Mouse (Mus musculus) retina, embryonic 14.5 days (tissue): ENCODE measurements around the gene Snrk.
A peak's percentile ranks its signal among the peaks of the same experiment; 100 is the strongest.

Source experiments
- DNase-seq: peaks from one replicate; pipeline ENCODE4 v3.0.0-alpha.2; 2015; ENCODE audit warnings: low spot score

Gene Snrk

GRCm38 (mm10) chr9:122185061-122185460, 68.0 kb downstream of the Snrk start:
- DNase-seq: peak; percentile 82

GRCm38 (mm10) chr9:122185953-122186352, 68.9 kb downstream of the Snrk start:
- DNase-seq: no peak

- no peak for DNase-seq
Observed at GRCm38 (mm10) chr9:122186643-122187226, 69.7 kb downstream of the Snrk start.

GRCm38 (mm10) chr9:122187451-122187921, 70.4 kb downstream of the Snrk start:
- DNase-seq: no peak

- DNase-seq: no peak
Observed at GRCm38 (mm10) chr9:122188724-122189123, 71.7 kb downstream of the Snrk start.

GRCm38 (mm10) chr9:122193361-122193760, 76.3 kb downstream of the Snrk start:
- DNase-seq: no peak

GRCm38 (mm10) chr9:122193823-122194222, 76.8 kb downstream of the Snrk start:
- no peak for DNase-seq

GRCm38 (mm10) chr9:122195042-122195682, 78.1 kb downstream of the Snrk start:
- no peak for DNase-seq

GRCm38 (mm10) chr9:122197021-122197420, 80.0 kb downstream of the Snrk start:
- no peak for DNase-seq

- no peak for DNase-seq
Observed at GRCm38 (mm10) chr9:122198621-122199020, 81.6 kb downstream of the Snrk start.

GRCm38 (mm10) chr9:122199253-122199652, 82.2 kb downstream of the Snrk start:
- DNase-seq: peak; percentile 31

GRCm38 (mm10) chr9:122204508-122204907, 87.4 kb downstream of the Snrk start:
- peak; percentile 41 for DNase-seq

GRCm38 (mm10) chr9:122205543-122206200, 88.6 kb downstream of the Snrk start:
- DNase-seq: no peak

GRCm38 (mm10) chr9:122208311-122208710, 91.2 kb downstream of the Snrk start:
- no peak for DNase-seq

- DNase-seq: no peak
Observed at GRCm38 (mm10) chr9:122215118-122215517, 98.1 kb downstream of the Snrk start.

GRCm38 (mm10) chr9:122216945-122217529, 100.0 kb downstream of the Snrk start:
- no peak for DNase-seq
